Mouse (Mus musculus): ENCODE results near the gene Rpap1.

Gene Rpap1

GRCm38 (mm10) chr2:119799181-119799960 lies 12.0 kb upstream of the Rpap1 start:
- DNase-seq (ENCODE audit: low spot score), result peak; percentile 65

GRCm38 (mm10) chr2:119798246-119798927 lies 11.1 kb upstream of the Rpap1 start:
- DNase-seq (ENCODE audit: low spot score), result no peak

DNA sequence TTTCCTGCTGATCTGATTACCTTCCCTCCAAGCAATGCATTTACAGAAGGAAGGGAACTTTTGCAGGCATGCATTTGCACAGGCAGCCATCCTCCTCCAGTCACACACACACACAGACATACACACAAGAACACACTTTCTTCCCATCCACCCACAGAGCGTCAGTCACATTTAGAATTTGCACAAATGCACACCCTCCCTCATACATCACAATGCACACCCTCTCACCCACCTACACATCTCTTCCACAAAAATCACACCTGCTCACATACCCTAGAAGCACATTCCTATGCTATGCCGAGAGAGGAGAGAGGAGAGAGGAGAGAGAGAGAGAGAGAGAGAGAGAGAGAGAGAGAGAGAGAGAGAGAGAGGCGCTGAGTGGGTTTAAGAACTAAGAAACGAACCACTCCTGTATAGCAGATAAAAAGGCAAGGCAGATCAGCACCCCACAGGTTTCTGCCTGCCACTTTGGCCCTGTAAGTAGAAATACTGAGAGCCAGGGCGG lies 10.0 kb upstream of the Rpap1 start, which contains the start of gene Tyro3:
TSS of gene Tyro3 (plus strand) at position 455 of the 505 bp plus-strand sequence.
- no peak for DNase-seq (ENCODE audit: low spot score)

DNA sequence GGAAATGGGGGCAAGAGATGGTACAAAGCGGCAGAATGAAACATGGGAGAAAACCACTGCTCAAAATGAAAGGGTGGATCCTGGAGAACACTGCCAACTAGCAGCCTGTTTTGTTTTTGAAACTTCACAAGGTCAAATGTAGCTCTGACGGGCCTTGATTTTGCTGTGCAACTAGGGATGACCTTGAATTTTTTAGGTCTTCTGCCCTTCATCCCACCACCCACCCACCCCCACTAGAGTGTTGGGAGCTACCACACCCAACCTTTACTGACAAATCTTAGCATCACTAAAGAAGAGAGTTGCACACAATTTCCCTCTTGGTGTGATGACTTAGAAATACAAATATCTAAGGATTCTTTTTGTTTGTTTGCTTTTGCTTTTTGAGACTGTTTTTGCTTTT lies 2.7 kb upstream of the Rpap1 start:
- DNase-seq (ENCODE audit: low spot score), result no peak

DNA sequence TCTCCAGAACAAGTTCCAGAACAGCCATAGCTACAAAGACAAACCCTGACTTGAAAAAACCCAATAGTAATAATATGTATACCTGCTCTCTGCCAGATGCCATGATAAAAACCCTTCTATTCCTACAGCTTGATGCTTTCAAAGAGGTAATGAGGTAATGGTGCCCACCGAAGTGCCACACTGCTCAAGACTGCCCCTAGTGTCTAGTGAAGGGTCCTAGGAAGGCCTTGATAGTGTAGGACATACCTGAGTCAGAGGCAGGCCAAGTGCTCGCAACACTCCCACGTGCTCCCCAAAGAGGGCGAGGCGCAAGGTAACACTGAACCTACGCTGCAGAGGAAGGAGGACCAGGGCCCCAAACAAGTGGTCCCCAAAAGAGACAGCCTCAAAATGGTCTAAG lies 20.1 kb downstream of the Rpap1 start:
- DNase-seq (ENCODE audit: low spot score), result no peak

GRCm38 (mm10) chr2:119763924-119764323 lies 23.4 kb downstream of the Rpap1 start:
- no peak for DNase-seq (ENCODE audit: low spot score)

- DNase-seq (ENCODE audit: low spot score), result no peak
Measured at GRCm38 (mm10) chr2:119762276-119762675, 25.1 kb downstream of the Rpap1 start.

DNA sequence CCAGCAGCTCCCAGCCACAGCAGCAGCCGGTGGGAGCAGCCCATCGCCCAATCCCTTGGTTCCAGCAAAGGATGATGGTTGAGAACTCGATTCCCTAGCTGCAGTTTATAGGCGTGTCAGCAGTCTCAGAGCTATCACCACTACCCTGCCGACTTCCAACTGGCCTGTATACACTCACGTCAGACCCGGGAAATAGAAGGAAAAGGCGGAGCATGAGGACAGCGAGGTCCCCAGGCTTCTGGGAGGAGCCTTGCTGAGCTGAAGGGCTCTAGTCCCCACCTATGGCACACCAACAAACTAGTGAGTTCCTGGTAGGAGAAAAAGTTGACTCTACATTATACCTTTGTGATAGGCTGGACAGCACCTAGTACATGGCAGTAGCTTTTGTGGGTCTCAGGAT lies 27.1 kb downstream of the Rpap1 start, which contains the start of gene Ltk:
TSS of gene Ltk (minus strand) at position 181 of the 400 bp plus-strand sequence.
- no peak for DNase-seq (ENCODE audit: low spot score)

DNA sequence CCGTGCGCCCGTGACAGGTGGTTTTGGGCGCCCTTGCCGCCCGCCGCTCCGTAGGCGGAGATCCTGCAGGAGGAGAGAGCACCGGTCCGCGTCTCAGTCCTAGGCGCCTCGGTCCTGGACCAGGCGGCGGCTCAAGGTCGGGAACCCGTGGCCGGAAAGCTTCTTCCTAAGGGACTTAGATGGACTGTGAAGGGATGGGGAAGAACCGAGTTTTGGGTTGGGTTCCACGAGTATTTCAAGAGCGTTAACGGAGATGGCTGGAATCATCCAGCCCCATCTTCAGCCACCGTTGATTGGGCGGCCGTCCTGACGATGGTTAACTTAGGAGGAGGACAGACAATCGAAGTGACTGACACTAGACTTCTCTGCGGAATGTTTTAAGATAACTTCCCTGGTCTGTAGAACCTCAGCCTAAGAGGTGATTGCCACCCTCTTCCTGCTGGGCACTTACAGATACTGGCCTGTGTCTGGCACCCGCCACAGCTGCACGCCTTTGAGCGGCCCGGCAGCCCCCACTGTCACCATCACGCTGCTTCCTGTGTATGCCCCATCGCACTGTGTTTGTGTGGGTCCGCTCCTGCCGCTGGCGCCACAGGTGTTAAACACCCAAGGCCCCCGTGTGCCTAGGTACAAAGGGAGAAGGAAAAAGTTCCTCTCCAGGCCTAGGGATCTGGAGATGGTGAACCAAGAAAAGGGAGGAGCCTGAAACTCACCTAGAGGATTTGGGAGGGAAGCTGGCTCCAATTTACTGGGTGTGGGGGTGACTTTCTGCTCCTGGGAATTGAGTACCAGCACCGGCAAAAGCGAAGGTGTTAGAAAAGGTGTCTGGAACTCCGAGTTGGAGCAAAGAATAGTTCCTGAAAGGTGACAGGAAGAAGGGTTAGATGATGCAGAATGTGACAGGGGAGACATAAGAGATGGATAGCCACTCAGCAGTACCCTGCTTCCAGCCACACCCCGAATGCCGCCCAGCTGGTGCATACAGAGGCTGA lies 28.2 kb downstream of the Rpap1 start:
- no peak for DNase-seq (ENCODE audit: low spot score)

DNA sequence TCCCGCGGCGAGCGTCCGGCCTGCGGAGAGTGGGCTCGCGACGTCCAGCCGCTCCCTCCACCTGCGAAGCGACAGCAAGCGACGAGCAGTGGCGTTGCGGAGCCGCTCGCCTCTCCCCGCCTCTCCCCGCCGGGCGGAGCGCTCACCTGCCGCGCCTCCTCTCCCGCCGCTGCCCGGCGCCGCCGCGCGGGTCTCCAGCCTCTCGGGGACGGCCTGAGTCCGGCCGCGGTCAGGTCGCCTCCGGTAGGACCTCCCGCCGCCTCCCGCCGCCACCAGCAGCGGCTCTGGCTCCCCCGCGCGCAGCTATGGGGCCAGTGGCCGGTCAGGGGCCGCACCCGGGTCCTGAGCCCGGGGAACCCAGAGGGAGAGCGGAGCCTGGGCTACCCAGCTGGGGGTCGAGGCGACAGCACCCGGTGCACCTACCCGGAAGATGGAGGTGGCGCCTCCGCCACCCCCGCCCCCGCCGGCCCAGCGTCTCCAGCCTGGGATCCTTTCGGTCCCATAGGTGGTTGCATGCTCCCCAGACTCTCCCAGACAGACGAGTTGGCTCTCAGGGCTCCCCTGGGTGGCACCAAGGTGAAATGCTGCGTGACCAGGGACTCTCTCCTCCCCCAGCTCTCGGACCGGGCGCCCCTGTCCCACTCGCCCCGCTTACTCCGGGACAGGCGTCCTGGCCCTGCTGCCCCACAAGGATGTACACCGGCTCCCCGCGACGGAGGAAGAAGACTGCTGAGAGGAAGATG lies 29.1 kb downstream of the Rpap1 start:
- DNase-seq (ENCODE audit: low spot score), result peak; percentile 54

DNA sequence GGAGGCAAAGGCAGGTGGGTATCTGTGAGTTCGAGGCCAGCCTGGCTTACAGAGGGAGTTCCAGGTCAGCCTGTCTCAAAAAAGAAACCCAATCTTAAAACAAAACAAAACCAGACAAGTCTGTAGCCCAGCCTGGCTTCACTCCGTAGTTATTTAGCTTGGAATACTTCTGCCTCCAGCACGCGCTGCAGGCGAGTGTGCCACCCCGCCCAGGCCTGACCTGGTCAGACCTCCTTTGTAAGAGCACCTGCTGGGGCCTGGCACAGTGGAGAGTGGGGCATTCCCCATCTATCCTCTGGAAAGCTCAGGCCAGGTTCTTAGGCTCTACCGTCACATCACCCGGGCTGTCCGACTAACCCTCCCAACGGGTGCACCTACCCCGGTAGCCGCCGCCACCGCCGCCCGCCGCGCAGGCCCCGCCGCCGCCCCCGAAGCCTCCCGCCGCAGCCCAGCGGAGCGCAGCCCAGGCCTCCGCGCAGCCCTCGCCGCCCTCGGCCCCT lies 29.7 kb downstream of the Rpap1 start:
- no peak for DNase-seq (ENCODE audit: low spot score)

DNA sequence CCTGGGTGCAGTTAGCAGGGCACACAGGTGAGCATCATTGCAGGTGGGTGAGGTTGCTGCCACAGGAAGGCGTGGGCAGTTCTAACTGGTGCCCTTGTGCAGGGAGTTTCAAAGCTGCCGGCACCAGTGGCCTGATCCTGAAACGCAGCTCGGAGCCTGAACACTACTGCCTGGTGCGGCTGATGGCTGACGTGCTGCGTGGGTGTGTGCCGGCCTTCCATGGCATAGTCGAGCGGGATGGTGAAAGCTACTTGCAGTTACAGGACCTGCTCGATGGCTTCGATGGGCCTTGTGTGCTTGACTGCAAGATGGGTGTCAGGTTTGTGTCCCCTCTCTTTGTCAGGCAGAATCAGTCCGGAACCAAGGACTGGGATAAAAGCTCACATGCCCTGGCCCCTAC lies 38.1 kb downstream of the Rpap1 start:
- DNase-seq (ENCODE audit: low spot score), result no peak

DNA sequence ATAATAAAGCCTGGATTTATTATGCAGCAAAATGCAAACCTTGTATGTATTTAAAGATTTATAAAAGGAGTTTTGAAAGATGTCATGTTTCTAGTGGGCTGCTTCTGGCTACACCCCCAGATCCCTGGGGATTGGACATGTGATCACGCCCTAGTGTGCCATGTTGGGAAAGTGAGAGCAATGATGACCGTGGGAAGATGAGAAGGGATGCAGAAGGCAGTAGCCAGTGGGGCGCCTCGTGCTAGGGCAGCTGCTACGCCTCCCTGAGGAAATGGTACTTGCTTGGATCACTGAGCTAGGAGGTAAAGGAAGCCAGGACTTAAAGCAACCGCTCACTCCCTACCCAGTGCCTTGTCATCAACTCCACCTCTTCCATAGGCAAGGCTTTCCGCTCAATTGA lies 39.8 kb downstream of the Rpap1 start:
- DNase-seq (ENCODE audit: low spot score), result no peak

DNA sequence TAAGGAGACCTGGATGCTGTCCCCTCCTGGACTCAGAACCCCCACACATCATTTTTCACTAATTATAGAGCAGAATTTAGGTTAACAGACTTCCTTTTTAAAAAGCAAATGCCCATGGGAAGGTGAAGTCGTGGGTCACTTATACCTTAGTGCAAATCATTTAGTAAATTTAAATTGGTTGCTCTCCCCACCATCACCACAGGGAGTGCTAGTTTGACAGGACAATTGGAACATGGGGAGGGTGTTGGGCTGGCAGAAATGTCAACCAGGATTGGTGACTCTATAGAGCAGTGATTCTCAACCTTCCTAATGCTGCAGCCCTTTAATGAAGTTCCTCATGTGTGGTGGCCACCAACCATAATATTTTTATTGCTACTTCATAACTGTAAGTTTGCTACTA lies 42.1 kb downstream of the Rpap1 start:
- no peak for DNase-seq (ENCODE audit: low spot score)

- peak; percentile 89 for DNase-seq (ENCODE audit: low spot score)
Measured at GRCm38 (mm10) chr2:119744163-119745111, 42.9 kb downstream of the Rpap1 start.

DNA sequence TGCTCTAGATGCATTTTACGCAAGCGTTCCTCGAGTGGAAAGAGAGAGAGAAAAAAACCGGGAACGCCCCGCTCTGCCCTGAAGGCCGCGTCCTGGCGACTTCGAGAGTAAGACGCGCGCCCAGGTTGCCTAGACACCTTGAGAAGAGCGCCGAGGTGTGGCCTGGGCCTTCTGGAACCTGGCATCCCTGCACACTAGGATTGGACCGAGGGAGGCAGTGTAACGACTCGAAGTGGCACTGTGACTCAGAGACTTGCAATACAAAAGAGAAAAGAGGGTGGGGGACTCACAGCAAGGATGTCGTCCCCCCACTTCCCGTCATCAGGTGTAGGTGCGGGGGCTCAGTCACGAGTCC lies 43.6 kb downstream of the Rpap1 start:
- no peak for DNase-seq (ENCODE audit: low spot score)

- peak; percentile 9 for DNase-seq (ENCODE audit: low spot score)
Measured at GRCm38 (mm10) chr2:119743176-119743807, 44.0 kb downstream of the Rpap1 start.

DNA sequence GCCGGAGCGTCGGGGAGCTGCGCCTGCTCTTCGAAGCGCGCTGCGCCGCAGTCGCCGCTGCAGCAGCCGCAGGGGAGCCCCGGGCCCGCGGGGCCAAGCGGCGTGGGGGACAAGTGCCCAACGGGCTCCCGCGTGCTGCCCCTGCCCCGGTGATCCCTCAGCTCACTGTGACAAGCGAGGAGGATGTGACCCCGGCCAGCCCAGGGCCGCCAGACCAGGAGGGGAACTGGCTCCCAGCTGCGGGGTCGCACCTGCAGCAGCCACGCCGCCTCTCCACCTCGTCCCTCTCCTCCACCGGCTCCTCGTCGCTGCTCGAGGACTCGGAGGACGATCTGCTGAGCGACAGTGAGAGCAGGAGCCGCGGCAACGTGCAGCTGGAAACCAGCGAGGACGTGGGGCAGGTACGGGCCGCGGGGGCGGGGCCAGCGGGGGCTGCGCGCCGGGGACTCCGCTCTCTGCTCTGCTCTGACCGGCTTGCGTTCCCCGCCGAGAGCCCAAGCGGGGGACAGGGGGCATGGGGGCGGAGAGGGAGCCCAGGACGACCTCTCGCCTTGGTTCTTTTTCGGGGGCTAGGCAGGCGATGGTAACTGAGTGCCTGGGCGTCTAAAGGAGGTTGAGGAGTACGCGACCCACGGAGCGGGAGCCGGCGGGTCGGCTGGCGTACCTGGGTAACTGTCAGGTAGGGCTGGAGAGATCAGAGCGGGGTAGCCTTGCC lies 44.7 kb downstream of the Rpap1 start:
- peak; percentile 54 for DNase-seq (ENCODE audit: low spot score)
